Comparison of ENCODE assay signal across 20 mouse cellular contexts in the genomic region with DNA sequence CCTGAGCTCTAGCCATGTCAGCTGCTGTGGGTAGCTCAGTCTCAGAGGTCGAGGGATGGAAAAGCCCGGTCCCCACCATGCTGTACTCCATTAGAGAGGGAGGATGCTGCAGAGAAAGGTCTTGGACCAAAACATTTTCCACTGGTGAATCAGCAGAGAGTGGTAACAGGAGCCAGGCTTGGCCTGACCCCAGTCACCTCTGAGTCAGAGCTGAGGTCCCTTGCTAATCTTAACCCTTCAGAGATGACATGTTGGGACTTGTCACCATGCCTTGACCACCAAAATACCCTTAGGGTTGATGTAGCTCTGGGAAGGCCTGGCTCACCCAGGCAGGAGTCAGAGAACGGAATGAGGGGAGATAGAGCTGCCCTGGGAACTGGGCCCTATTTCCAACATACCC.
A peak's percentile ranks its signal among the peaks of the same experiment; 100 is the strongest.
DNase-seq lines count a peak whose midpoint lies in the region; TF ChIP-seq lines count a peak whose summit lies in the region.
"Had no signal": no experiment of that assay in that cellular context is flagged by ENCODE, and none has a peak within 500 bp of the region (broad histone marks: within the 10 kb centered on the region; RNA-seq: fewer than 3 reads in every experiment).

No protein-coding gene starts in this region.

- no peak overlapping the region for H3K4me3 ChIP-seq in embryonic fibroblast, embryonic 13.5 days (ENCODE audit: insufficient read depth, low read length)
- H3K4me3 ChIP-seq: embryonic facial prominence, embryonic 15.5 days; forebrain, embryonic 10.5 days; heart, adult 2 months; hindbrain, embryonic 12.5 days; midbrain, embryonic 15.5 days; neural tube, embryonic 12.5 days had no signal

- peak; percentile 76 to 82 for DNase-seq in adrenal gland, adult (ENCODE audit: inconsistent age in 2 of 2, low spot score in 1 of 2)
- no peak for DNase-seq in adrenal gland, postnatal 4 days (ENCODE audit: low spot score in 2 of 2)
- peak; percentile 84 for DNase-seq in adrenal gland, adult 2 months
- no peak for DNase-seq in frontal cortex, postnatal 25 days (ENCODE audit: low spot score in 2 of 2)
- no peak for DNase-seq in thymus, postnatal 0 days (ENCODE audit: low spot score)
- no peak for DNase-seq in kidney, postnatal 14 days
- DNase-seq: cerebellum, adult 8-10 months; kidney, adult 18-20 months; retina, postnatal 1 day; right cerebral cortex, postnatal 25 days; thymus, postnatal 25 days had no signal

- peaks cover 4% of the 10 kb centered on the region; the same call in 1 of the 2 replicates for H3K4me1 ChIP-seq in embryonic fibroblast, embryonic 13.5 days (ENCODE audit: control insufficient read depth, insufficient read depth, low read length)
- H3K4me1 ChIP-seq: hindbrain, embryonic 12.5 days; midbrain, embryonic 15.5 days; neural tube, embryonic 12.5 days had no signal

- peak overlapping the region; percentile 16; the same call in 1 of the 2 replicates for H3K27ac ChIP-seq in embryonic fibroblast, embryonic 13.5 days (ENCODE audit: insufficient read depth, low read length)
- H3K27ac ChIP-seq: embryonic facial prominence, embryonic 15.5 days; forebrain, embryonic 10.5 days; heart, adult 2 months; hindbrain, embryonic 12.5 days; kidney, postnatal 0 days; macrophage; midbrain, embryonic 15.5 days; neural tube, embryonic 12.5 days had no signal

- TF ChIP-seq CTCF in embryonic fibroblast, embryonic 13.5 days (IDR thresholded peaks at IDR 0.05; ENCODE audit: borderline replicate concordance, insufficient read depth, low read length) = no peak

- TF ChIP-seq POLR2A in embryonic fibroblast, embryonic 13.5 days (IDR thresholded peaks at IDR 0.05; ENCODE audit: low read depth, low read length) = no peak

Comparison
In these comparisons a context has a peak if more than half of its experiments do, and no peak if none do; other contexts are left out.
1. DNase-seq: peak in adrenal gland, adult (2 of 2) and adrenal gland, adult 2 months (single experiment); none in adrenal gland, postnatal 4 days (0 of 2), frontal cortex, postnatal 25 days (0 of 2), thymus, postnatal 0 days (single experiment) and kidney, postnatal 14 days (single experiment).